Mouse (Mus musculus): ENCODE data around the gene Ctps2. TPM values are rescaled to one million over a fixed set of nuclear protein-coding genes. Genes with fewer than 3 reads are reported as not detected.
"Not testable (repeated sequence)": the region's sequence is repeated elsewhere in the genome, so short reads cannot be mapped to it uniquely, and the experiment has no call there.

The Ctps2 gene
- total RNA-seq (2021) = 100 to 1,000 TPM in 1 of 2 experiments, 10 to 100 TPM in 1; 94.5 to 117 TPM

- intact Hi-C loops (cut with DNase I) = no loop called here
- DNase-seq = no peak
These were observed at the start of gene Ctps2 for GRCm38 (mm10) chrX:162900938-162901337. TSS of gene Ctps2 (plus strand) at chrX:162901238.

GRCm38 (mm10) chrX:162868294-162868965 is 32.6 kb upstream of the Ctps2 start:
- no peak for DNase-seq
- intact Hi-C loops (cut with DNase I) = no loop called here

GRCm38 (mm10) chrX:162871734-162872517 is 29.1 kb upstream of the Ctps2 start:
- peak; percentile 8 for DNase-seq
- intact Hi-C loops (cut with DNase I) = no loop called here

- no peak for DNase-seq
- intact Hi-C loops (cut with DNase I) = no loop called here
These were observed 27.3 kb upstream of the Ctps2 start for GRCm38 (mm10) chrX:162873761-162874160.

GRCm38 (mm10) chrX:162878236-162878635 is 22.8 kb upstream of the Ctps2 start:
- intact Hi-C loops (cut with DNase I) = no loop called here
- DNase-seq = no peak

GRCm38 (mm10) chrX:162887931-162888511 is 13.0 kb upstream of the Ctps2 start, which contains the start of gene Syap1:
TSS of gene Syap1 (minus strand) at chrX:162888447.
- peak; percentile 88 for DNase-seq
- intact Hi-C loops (cut with DNase I) = no loop called here

GRCm38 (mm10) chrX:162888575-162889223 is 12.3 kb upstream of the Ctps2 start:
- intact Hi-C loops (cut with DNase I); DNase-seq: not testable (repeated sequence)

GRCm38 (mm10) chrX:162901371-162902039 is 467 bp downstream of the Ctps2 start:
- peak; percentile 76 for DNase-seq
- intact Hi-C loops (cut with DNase I) = no loop called here

GRCm38 (mm10) chrX:162902040-162902734 is 1.1 kb downstream of the Ctps2 start:
- intact Hi-C loops (cut with DNase I) = no loop called here
- DNase-seq = peak; percentile 13

- intact Hi-C loops (cut with DNase I) = no loop called here
- DNase-seq = no peak
These were observed 6.5 kb downstream of the Ctps2 start for GRCm38 (mm10) chrX:162907554-162907953.

GRCm38 (mm10) chrX:162913651-162914050 is 12.6 kb downstream of the Ctps2 start:
- intact Hi-C loops (cut with DNase I) = no loop called here
- no peak for DNase-seq

GRCm38 (mm10) chrX:162915697-162916096 is 14.7 kb downstream of the Ctps2 start:
- peak; percentile 34 for DNase-seq
- intact Hi-C loops (cut with DNase I) = no loop called here

- intact Hi-C loops (cut with DNase I) = no loop called here
- no peak for DNase-seq
These were observed 20.6 kb downstream of the Ctps2 start for GRCm38 (mm10) chrX:162921487-162922125.

- intact Hi-C loops (cut with DNase I) = loop anchor here (10.0 kb wide), 1 partner anchor 1013 kb away; no protein-coding TSS in a partner anchor
- no peak for DNase-seq
These were observed 30.4 kb downstream of the Ctps2 start for GRCm38 (mm10) chrX:162931467-162931866.

- intact Hi-C loops (cut with DNase I) = loop anchor here (10.0 kb wide), 1 partner anchor 973 kb away; no protein-coding TSS in a partner anchor
- no peak for DNase-seq
These were observed 41.0 kb downstream of the Ctps2 start for GRCm38 (mm10) chrX:162942027-162942426.

- DNase-seq = peak; percentile 19
- intact Hi-C loops (cut with DNase I) = loop anchor here (10.0 kb wide), 1 partner anchor 965 kb away; no protein-coding TSS in a partner anchor
These were observed 48.9 kb downstream of the Ctps2 start for GRCm38 (mm10) chrX:162949811-162950439.

- no peak for DNase-seq
- intact Hi-C loops (cut with DNase I) = no loop called here
These were observed 56.9 kb downstream of the Ctps2 start for GRCm38 (mm10) chrX:162957921-162958320.

- no peak for DNase-seq
- intact Hi-C loops (cut with DNase I) = no loop called here
These were observed 62.8 kb downstream of the Ctps2 start for GRCm38 (mm10) chrX:162963840-162964239.

GRCm38 (mm10) chrX:162964383-162964782 is 63.3 kb downstream of the Ctps2 start, which contains the start of gene S100g:
TSS of gene S100g (minus strand) at chrX:162964599.
- DNase-seq = no peak
- intact Hi-C loops (cut with DNase I) = no loop called here

Data from left cerebral cortex, postnatal 4 days (tissue).